Mouse (Mus musculus) midbrain, embryonic 15.5 days (tissue): ENCODE data around the gene Nfasc. TPM values are rescaled to one million over a fixed set of nuclear protein-coding genes. Genes with fewer than 3 reads are reported as not detected.
A peak's percentile ranks its signal among the peaks of the same experiment; 100 is the strongest.

ENCODE experiments used
- ATAC-seq: fragments of 200-750 bp; cut with Nextera tagmentation; replicated peaks from 2 replicates; pipeline ENCODE4 v1.8.0; 2017; ENCODE audit warnings: moderate TSS enrichment
- H3K27ac ChIP-seq: fragments of 300-500 bp; sonication (generic); 2 replicates; pipeline ENCODE4 v1.5.1; 2015; ENCODE audit warnings: mild to moderate bottlenecking, inconsistent platforms
- H3K27me3 ChIP-seq: fragments of 300-500 bp; sonication (generic); replicated peaks from 2 replicates; pipeline ENCODE4 v1.6.1; 2015; ENCODE audit warnings: inconsistent platforms
- H3K36me3 ChIP-seq: fragments of 300-500 bp; sonication (generic); replicated peaks from 2 replicates; pipeline ENCODE4 v1.6.1; 2015; ENCODE audit warnings: inconsistent platforms
- H3K4me1 ChIP-seq: fragments of 300-500 bp; sonication (generic); 2 replicates; pipeline ENCODE4 v1.6.1; 2015; ENCODE audit warnings: inconsistent platforms
- H3K4me2 ChIP-seq: fragments of 300-500 bp; sonication (generic); 2 replicates; pipeline ENCODE4 v1.6.1; 2015; ENCODE audit warnings: inconsistent platforms, mild to moderate bottlenecking, moderate library complexity
- H3K4me3 ChIP-seq: fragments of 300-500 bp; sonication (generic); 2 replicates; pipeline ENCODE4 v1.5.1; 2015; ENCODE audit warnings: mild to moderate bottlenecking, inconsistent platforms
- H3K9ac ChIP-seq: fragments of 300-500 bp; sonication (generic); 2 replicates; pipeline ENCODE4 v1.6.1; 2015; ENCODE audit warnings: mild to moderate bottlenecking, inconsistent platforms
- H3K9me3 ChIP-seq: fragments of 300-500 bp; sonication (generic); 2 replicates; pipeline ENCODE4 v1.6.1; 2016; ENCODE audit warnings: inconsistent platforms
- WGBS: fragments of 180-500 bp; shearing (Covaris S2); methylation state at CpG from one replicate; pipeline ENCODE4 v1.1.7; 2015; ENCODE audit warnings: mixed read lengths; 5-methylcytosine and 5-hydroxymethylcytosine counted together
- polyA plus RNA-seq: library from polyadenylated mRNA; unstranded; fragments of >200 nt; fragmentation: Nextera tagmentation; extraction: Ambion mirVana; gene quantifications from 2 replicates; pipeline ENCODE4 v1.2.1, GENCODE M21; 2015

Nfasc gene
- 46.0 and 52.3 TPM in 2 replicates for polyA plus RNA-seq

DNA sequence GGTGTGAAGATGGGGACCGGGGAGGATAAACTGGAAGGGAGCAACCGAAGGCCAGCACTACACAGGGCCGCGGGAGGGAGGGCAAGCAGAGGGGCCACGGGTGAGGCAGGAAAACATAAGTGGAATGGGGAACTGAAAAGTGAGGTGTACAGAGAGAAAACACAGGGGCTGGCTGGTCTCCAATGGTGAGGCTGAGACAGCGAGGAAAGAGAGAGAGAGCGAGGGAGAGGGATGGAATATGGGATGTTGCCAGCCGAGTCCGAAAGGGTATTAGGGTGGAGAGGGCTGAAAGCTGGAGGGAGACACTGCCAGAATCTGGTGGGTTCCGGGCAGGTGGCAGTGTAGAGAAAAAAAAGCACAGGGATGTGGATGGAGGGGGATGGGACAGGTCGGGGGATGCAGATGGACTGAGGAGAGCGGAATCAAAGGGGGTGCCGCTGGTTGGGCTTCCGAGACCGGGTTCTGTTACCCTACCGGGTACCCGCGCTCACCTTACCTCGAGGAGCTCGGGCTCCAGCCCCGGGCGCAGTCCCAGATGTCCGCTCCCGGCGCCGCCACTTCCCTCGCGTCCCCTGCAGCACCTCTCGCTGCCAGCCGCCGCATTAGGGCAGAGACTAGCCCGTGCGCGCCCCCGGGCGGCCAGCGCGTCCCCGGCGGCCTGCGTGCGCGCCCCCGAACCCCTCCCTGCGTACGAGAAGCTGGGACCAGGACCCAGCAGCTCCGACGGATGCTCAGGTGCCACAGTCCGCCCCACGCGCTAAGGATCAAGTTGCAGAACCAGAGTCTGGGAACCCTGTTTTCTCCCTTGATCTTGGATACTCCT is at the start of gene Nfasc:
TSS of gene Nfasc (minus strand) at position 623 of the 823 bp plus-strand sequence.
- peak; percentile 78 for ATAC-seq
- peak within 1 kb of the TSS; percentile 82 for H3K27ac ChIP-seq
- H3K4me1 ChIP-seq, result peaks cover 46% of the 10 kb centered on the region
- H3K4me3 ChIP-seq, result peak within 1 kb of the TSS; percentile 71
- H3K9me3 ChIP-seq, result no peaks in the 10 kb centered on the region
- peak within 1 kb of the TSS; percentile 72 for H3K9ac ChIP-seq
- H3K27me3 ChIP-seq, result no peaks in the 10 kb centered on the region
- H3K36me3 ChIP-seq, result no peaks in the 10 kb centered on the region
- H3K4me2 ChIP-seq, result peak within 1 kb of the TSS; percentile 69
- WGBS, result 1% methylated on average over 49 of the region's 51 CpGs

- no peak overlapping the region for H3K27ac ChIP-seq
- no peaks in the 10 kb centered on the region for H3K27me3 ChIP-seq
- no peaks in the 10 kb centered on the region for H3K9me3 ChIP-seq
- ATAC-seq, result no peak
- 92% methylated on average over 6 of the region's 6 CpGs for WGBS
- no peak overlapping the region for H3K9ac ChIP-seq
- no peaks in the 10 kb centered on the region for H3K36me3 ChIP-seq
- no peak overlapping the region for H3K4me2 ChIP-seq
- H3K4me1 ChIP-seq, result peaks cover 8% of the 10 kb centered on the region; the same call in 1 of the 2 replicates
- H3K4me3 ChIP-seq, result no peak overlapping the region
Measured at GRCm38 (mm10) chr1:132791049-132791448, 49.5 kb upstream of the Nfasc start.

GRCm38 (mm10) chr1:132786866-132787265 is 45.3 kb upstream of the Nfasc start:
- no peaks in the 10 kb centered on the region for H3K36me3 ChIP-seq
- H3K4me1 ChIP-seq, result peaks cover 13% of the 10 kb centered on the region; the same call in 1 of the 2 replicates
- H3K9ac ChIP-seq, result no peak overlapping the region
- ATAC-seq, result no peak
- H3K4me2 ChIP-seq, result no peak overlapping the region
- H3K27me3 ChIP-seq, result no peaks in the 10 kb centered on the region
- no peak overlapping the region for H3K4me3 ChIP-seq
- H3K27ac ChIP-seq, result no peak overlapping the region
- 71% methylated on average over 5 of the region's 5 CpGs for WGBS
- H3K9me3 ChIP-seq, result no peaks in the 10 kb centered on the region

DNA sequence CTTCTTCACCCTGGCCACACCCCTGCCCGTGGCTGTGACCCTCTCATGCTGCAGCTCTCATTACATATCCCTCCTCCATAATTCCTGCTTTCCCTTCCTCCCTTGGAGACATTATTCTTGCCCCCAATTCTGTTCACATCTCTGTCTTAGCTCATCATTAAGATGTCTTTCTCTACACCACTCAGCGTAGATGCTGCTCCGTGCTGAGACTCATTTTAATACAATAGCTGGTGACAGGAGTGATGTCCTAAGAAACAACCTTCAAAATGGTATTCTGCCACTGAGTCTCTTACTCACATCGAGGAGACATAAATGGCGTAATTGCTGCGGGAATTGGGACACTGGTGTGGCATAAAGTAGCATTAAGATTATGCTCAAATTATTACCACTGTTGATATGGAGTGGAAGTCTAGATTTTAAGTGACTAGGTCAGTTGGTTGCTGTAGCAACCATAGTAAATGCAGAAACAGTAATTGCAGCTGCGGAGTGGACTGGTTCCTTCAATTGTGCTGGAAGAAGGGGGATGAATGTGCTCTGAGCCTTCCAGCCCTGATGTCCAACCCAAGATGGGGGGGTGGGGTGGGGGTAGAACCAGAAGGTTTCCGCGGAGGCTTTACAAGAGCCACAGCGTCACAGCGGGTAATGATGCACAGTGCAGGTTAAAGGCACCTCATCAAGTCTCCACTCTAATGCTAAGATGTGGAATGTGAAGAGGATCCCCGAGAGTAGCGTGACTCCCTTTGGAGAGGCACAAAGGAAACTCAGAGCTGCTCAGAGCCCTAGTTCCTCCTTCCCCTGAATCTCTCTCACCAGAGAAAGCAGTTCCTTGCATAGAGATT is 40.2 kb upstream of the Nfasc start:
- Histone ChIP-seq H3K27me3 (no peaks in the 10 kb centered on the region), H3K36me3 (no peaks in the 10 kb centered on the region), H3K27ac (peak overlapping the region; percentile 39), H3K4me2 (no peak overlapping the region), H3K9me3 (no peaks in the 10 kb centered on the region), H3K9ac (no peak overlapping the region), H3K4me3 (no peak overlapping the region), H3K4me1 (peaks cover 8% of the 10 kb centered on the region; the same call in 1 of the 2 replicates)
- 49% methylated on average over 13 of the region's 13 CpGs for WGBS
- ATAC-seq, result peak; percentile 66

DNA sequence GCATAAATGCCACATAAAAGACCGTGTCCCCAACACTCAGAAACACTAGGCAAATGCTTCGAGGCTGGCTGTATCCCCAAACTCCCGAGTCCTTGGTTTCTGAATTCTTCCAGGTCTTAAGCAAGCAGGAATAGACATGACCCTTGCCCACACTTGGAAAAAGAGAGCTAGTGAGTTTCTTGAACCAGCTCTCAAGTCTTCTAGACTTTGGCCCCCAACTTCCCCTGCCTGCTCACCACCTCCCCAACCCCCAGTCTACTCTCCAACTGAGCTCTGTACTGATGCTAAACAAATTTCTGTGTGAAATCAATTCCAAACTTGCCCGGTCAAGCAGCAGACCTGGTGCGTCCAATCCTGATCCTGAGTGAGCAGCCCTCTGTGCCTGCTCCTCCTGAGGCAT is 39.4 kb upstream of the Nfasc start:
- ATAC-seq, result no peak

GRCm38 (mm10) chr1:132780254-132780653 is 38.7 kb upstream of the Nfasc start:
- WGBS, result 94% methylated on average over 1 of the region's 1 CpGs
- Histone ChIP-seq H3K27me3 (no peaks in the 10 kb centered on the region), H3K4me1 (peaks cover 7% of the 10 kb centered on the region; the same call in 1 of the 2 replicates), H3K4me2 (no peak overlapping the region), H3K9me3 (no peaks in the 10 kb centered on the region), H3K9ac (no peak overlapping the region), H3K27ac (no peak overlapping the region), H3K4me3 (no peak overlapping the region), H3K36me3 (no peaks in the 10 kb centered on the region)
- ATAC-seq, result no peak

More for the DNA sequence above, 39.4 kb upstream of the Nfasc start:
- Histone ChIP-seq H3K27me3 (no peaks in the 10 kb centered on the region), H3K4me3 (no peak overlapping the region), H3K27ac (peak overlapping the region; percentile 39; the same call in 1 of the 2 replicates), H3K36me3 (no peaks in the 10 kb centered on the region), H3K9ac (no peak overlapping the region), H3K4me1 (peaks cover 7% of the 10 kb centered on the region; the same call in 1 of the 2 replicates), H3K4me2 (no peak overlapping the region), H3K9me3 (no peaks in the 10 kb centered on the region)
- 85% methylated on average over 5 of the region's 5 CpGs for WGBS

- Histone ChIP-seq H3K36me3 (no peaks in the 10 kb centered on the region), H3K27ac (no peak overlapping the region), H3K9me3 (no peaks in the 10 kb centered on the region), H3K9ac (no peak overlapping the region), H3K4me2 (no peak overlapping the region), H3K4me3 (no peak overlapping the region), H3K4me1 (no peaks in the 10 kb centered on the region), H3K27me3 (0 out of 2 replicates have a peak, but pooled peaks cover 2% of the 10 kb centered on the region)
- no peak for ATAC-seq
- WGBS, result 77% methylated on average over 6 of the region's 6 CpGs
Measured at GRCm38 (mm10) chr1:132774959-132775358, 33.4 kb upstream of the Nfasc start.

DNA sequence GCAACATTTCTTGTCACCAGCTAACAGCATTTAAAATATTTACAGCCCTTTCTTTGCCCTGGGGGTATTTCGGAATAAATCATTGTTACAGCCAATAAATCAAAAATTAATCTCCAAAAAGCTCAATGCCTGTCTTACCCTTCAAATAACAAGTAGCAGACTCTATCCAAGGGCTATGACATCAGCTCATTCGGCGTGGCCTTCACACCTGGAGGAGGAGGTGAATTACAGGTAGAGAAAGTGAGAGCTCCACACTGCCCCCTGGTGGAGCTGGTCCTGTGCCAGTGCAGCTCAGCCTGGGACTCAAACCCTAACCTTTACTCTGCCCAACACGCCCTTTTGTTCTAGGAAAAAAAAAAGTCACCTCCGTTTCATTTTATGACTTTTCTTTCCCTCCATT is 29.8 kb upstream of the Nfasc start:
- H3K4me1 ChIP-seq, result peaks cover 3% of the 10 kb centered on the region
- no peaks in the 10 kb centered on the region for H3K9me3 ChIP-seq
- H3K36me3 ChIP-seq, result no peaks in the 10 kb centered on the region
- no peak overlapping the region for H3K4me2 ChIP-seq
- H3K27ac ChIP-seq, result no peak overlapping the region
- no peak for ATAC-seq
- H3K9ac ChIP-seq, result no peak overlapping the region
- WGBS, result 37% methylated on average over 5 of the region's 5 CpGs
- H3K4me3 ChIP-seq, result no peak overlapping the region
- H3K27me3 ChIP-seq, result 0 out of 2 replicates have a peak, but pooled peaks cover 2% of the 10 kb centered on the region

DNA sequence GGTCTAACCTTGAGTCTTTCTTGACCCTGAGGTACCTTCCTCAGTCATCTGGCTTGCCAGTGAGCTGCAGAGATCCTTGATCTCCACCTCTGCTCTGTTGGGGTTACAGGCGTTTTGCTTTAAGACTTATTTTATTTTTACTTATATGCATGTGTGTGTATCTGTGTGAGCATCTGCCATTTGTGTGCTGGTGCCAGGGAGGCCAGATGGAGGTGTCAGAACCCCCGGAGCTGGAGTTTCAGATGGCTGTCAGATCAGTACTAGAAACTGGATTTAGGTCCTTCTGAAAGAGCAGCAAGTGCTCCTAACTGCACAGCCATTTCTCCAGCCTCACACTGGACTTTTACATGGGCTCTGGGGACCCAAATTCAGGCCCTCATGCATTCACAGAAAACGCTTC is 28.0 kb upstream of the Nfasc start:
- ATAC-seq, result no peak
- Histone ChIP-seq H3K27ac (no peak overlapping the region), H3K4me3 (no peak overlapping the region), H3K9me3 (no peaks in the 10 kb centered on the region), H3K9ac (no peak overlapping the region), H3K4me1 (peaks cover 17% of the 10 kb centered on the region), H3K27me3 (0 out of 2 replicates have a peak, but pooled peaks cover 2% of the 10 kb centered on the region), H3K4me2 (no peak overlapping the region), H3K36me3 (no peaks in the 10 kb centered on the region)
- 75% methylated on average over 3 of the region's 3 CpGs for WGBS

GRCm38 (mm10) chr1:132767422-132767821 is 25.8 kb upstream of the Nfasc start:
- Histone ChIP-seq H3K4me2 (no peak overlapping the region), H3K4me1 (peaks cover 17% of the 10 kb centered on the region), H3K36me3 (no peaks in the 10 kb centered on the region), H3K9me3 (no peaks in the 10 kb centered on the region), H3K27ac (no peak overlapping the region), H3K27me3 (0 out of 2 replicates have a peak, but pooled peaks cover 2% of the 10 kb centered on the region), H3K4me3 (no peak overlapping the region), H3K9ac (no peak overlapping the region)
- WGBS, result 90% methylated on average over 7 of the region's 7 CpGs
- no peak for ATAC-seq

GRCm38 (mm10) chr1:132765887-132766651 is 24.5 kb upstream of the Nfasc start:
- peak overlapping the region; percentile 69 for H3K27ac ChIP-seq
- peaks cover 17% of the 10 kb centered on the region for H3K4me1 ChIP-seq
- 0 out of 2 replicates have a peak, but pooled peaks cover 2% of the 10 kb centered on the region for H3K27me3 ChIP-seq
- 20% methylated on average over 16 of the region's 16 CpGs for WGBS
- no peaks in the 10 kb centered on the region for H3K36me3 ChIP-seq
- ATAC-seq, result peak; percentile 73
- H3K9ac ChIP-seq, result peak overlapping the region; percentile 27
- peak overlapping the region; percentile 46 for H3K4me2 ChIP-seq
- no peaks in the 10 kb centered on the region for H3K9me3 ChIP-seq
- H3K4me3 ChIP-seq, result peak overlapping the region; percentile 17
